Mouse (Mus musculus): ENCODE results near the gene Luc7l3.

The Luc7l3 gene

DNA sequence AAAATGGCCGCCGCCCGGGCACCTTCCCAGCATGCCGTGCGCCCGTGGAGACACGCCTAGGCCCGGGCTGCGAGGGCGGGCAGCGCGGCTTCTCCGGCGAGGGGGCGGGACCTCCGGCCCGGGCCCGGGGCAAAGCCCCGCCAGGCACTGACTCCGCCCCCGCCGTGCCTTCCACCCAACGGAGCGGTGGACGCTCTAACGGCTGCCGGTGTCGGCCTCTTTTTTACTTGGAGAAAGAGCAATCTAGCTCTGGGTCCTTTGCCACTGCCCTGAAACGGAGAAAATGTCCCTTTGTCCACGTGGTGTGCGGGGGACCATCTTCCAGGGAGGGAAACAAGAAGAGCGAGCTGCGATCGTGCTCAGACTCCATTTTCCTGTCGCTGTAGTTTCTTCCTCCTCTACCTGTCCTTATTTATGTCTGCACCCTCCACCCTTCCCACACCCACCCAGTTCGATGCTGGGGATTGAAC is at the start of gene Luc7l3:
Luc7l3 (minus strand) TSS at position 58 of the 470 bp plus-strand sequence.
- DNase-seq (ENCODE audit: low spot score): peak; percentile 92

GRCm38 (mm10) chr11:94370809-94371208 is 49.0 kb upstream of the Luc7l3 start:
- no peak for DNase-seq (ENCODE audit: low spot score)

DNA sequence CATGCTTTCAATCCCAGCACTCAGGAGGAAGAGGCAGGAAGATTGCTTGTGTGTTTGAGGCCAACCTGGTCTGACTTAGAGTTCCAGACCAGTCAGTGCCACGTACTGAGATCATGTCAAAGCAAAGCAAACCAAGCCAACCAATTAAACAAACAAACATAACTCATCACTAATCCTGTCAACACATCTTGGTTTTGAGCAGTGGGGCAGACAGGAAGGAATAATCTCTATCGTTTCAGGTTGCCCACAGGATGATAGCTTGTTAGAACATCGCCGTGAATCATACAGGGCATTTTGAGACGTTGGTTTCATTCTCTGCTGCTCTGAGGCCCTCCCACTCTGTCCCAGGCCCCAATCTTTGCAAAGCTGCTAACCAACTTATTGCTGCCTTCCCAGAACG is 48.2 kb upstream of the Luc7l3 start:
- DNase-seq (ENCODE audit: low spot score): no peak

DNA sequence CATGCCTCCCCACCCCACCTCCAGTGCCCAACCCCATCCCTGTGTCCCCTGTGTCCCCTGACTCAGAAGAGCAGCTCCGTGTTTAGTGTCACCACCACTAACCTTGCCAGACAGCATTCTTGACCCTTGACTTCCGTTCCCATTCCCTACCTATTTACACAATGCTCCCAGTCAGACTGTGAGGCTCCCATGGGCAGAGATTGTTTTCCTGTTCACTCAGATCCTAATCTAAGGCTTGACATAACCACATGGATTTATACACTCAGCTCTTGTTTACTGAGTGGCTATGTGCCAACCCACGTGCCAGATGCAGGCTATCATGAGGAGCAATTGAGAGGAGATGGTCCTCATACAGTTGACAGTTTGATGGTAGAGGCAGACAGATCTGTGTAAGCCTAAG is 43.6 kb upstream of the Luc7l3 start:
- no peak for DNase-seq (ENCODE audit: low spot score)

DNA sequence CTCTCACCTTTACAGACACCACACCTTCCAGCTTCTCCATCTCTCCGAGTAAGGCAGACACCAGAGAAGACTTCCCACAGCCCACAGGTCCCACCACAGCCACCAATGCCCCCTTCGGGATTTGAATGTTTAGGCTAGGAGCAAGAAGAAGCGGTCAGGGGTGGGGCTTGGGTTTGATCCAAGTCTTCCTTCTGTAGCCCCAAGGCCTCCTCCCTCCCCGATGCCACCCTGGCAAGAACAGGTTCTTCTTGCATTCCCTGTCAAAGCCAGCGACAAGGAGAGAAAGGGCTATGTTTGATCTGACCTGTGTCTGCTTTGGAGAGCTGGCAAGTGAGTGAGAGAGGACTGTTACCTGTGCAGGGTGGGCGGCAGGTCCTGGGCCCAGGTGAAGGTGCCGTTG is 41.9 kb upstream of the Luc7l3 start:
- no peak for DNase-seq (ENCODE audit: low spot score)

- no peak for DNase-seq (ENCODE audit: low spot score)
These were observed 40.3 kb upstream of the Luc7l3 start for GRCm38 (mm10) chr11:94362101-94362500.

- no peak for DNase-seq (ENCODE audit: low spot score)
These were observed 39.5 kb upstream of the Luc7l3 start for GRCm38 (mm10) chr11:94361166-94361870.

GRCm38 (mm10) chr11:94359168-94359567 is 37.4 kb upstream of the Luc7l3 start:
- DNase-seq (ENCODE audit: low spot score): no peak

GRCm38 (mm10) chr11:94355521-94356217 is 33.9 kb upstream of the Luc7l3 start:
- DNase-seq (ENCODE audit: low spot score): no peak

- no peak for DNase-seq (ENCODE audit: low spot score)
These were observed 29.3 kb upstream of the Luc7l3 start for GRCm38 (mm10) chr11:94351094-94351493.

- DNase-seq (ENCODE audit: low spot score): no peak
These were observed 28.5 kb upstream of the Luc7l3 start for GRCm38 (mm10) chr11:94350337-94350736.

DNA sequence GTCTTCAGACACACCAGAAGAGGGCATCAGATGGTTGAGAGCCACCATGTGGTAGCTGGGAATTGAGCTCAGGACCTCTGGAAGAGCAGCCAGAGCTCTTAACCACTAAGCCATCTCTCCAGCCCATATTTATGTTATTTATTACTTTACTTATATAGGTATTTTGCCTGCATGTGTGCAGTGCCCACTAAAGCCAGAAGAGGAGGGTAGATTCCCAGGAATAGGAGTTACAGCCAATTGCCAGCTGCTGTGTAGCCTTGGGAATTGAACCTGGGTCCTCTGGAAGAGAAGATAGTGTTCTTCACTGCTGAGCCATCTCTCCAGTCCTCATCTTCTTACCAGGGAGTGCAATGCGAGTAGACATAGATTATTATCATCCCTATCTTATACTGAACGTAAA is 28.1 kb upstream of the Luc7l3 start:
- no peak for DNase-seq (ENCODE audit: low spot score)

GRCm38 (mm10) chr11:94347063-94347575 is 25.3 kb upstream of the Luc7l3 start:
- no peak for DNase-seq (ENCODE audit: low spot score)

GRCm38 (mm10) chr11:94346611-94347010 is 24.8 kb upstream of the Luc7l3 start:
- no peak for DNase-seq (ENCODE audit: low spot score)

GRCm38 (mm10) chr11:94345926-94346325 is 24.1 kb upstream of the Luc7l3 start:
- no peak for DNase-seq (ENCODE audit: low spot score)

- no peak for DNase-seq (ENCODE audit: low spot score)
These were observed 22.7 kb upstream of the Luc7l3 start for GRCm38 (mm10) chr11:94344470-94344869.

- no peak for DNase-seq (ENCODE audit: low spot score)
These were observed 22.2 kb upstream of the Luc7l3 start for GRCm38 (mm10) chr11:94343955-94344358.

GRCm38 (mm10) chr11:94342114-94342905 is 20.5 kb upstream of the Luc7l3 start:
- DNase-seq (ENCODE audit: low spot score): no peak

DNA sequence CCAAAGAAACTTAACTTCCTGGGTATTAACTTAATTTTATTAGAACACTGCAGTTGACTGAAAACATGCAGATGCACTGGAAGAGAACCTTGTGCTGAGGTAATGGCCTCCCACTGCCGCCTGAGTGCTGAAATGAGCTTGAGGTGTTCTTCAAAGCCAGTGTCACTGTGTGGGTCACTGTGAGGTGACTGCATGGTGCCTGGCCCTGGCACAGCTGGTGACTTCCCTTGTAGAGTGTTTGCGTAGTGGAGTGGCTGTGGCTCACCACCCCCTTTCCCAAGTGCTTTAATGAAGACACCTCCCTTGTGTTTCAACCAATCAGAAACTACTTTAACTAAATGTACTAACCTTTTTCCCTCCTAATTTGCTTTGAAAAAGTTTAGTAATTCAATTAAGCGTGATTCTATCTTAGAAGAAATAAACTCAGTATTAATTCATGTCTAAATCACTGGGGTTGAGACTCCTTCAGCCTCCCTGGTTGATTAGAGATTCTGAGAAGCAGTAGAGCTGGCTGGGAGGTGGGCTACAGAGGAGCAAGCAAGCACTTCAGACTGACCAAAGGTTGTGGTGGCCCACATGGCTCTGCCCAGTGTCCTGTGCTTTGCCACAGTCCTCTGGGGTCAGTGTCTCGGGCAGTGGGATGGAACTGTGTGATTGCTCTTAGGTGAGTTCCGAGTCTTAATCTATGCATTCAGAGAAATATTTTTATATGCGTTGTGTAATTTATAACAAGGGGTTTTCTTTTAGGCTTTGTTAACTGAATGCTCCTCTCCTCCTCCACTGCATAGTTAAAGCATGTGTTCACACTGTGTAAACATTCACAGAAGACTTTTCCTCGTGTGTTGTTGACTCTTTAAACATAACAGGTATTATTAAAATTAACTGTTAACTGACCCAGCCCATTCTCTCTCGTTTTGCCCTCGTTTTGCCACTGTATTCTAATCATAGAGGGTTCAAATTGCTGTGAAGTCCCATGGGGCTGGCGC is 19.5 kb upstream of the Luc7l3 start:
- DNase-seq (ENCODE audit: low spot score): no peak

GRCm38 (mm10) chr11:94339732-94340585 is 18.2 kb upstream of the Luc7l3 start:
- DNase-seq (ENCODE audit: low spot score): peak; percentile 35

Measured in spleen, adult 12 weeks (tissue).